Mouse (Mus musculus) gastrocnemius, adult 2 months (tissue): ENCODE results near the gene Olfr745. TPM values are rescaled to one million over a fixed set of nuclear protein-coding genes. Genes with fewer than 3 reads are reported as not detected.

Experiments
- DNase-seq: peaks from one replicate; pipeline ENCODE4 v3.0.0; 2022
- H3K27ac ChIP-seq: fragments of 200-600 bp; 2 replicates; pipeline ENCODE4 v1.8.1; 2022; ENCODE audit warnings: mild to moderate bottlenecking
- H3K4me3 ChIP-seq: fragments of 200-600 bp; 2 replicates; pipeline ENCODE4 v1.8.1; 2022; ENCODE audit warnings: mild to moderate bottlenecking, moderate library complexity
- CTCF ChIP-seq: fragments of 200-600 bp; IDR thresholded peaks from 2 replicates; pipeline ENCODE4 v1.8.1; 2022; ENCODE audit warnings: antibody characterized with exemption, mild to moderate bottlenecking, moderate library complexity
- intact Hi-C: fragments of 180-260 bp; cut with DNase I; formaldehyde crosslinking; loops from one replicate; pipeline ENCODE4 v1.15.1; 2025
- long read RNA-seq, 2 experiments: library from polyadenylated mRNA; stranded (forward); transcript quantifications; one replicate each; pipeline ENCODE4 v2.0.0; 2021
- total RNA-seq, 2 experiments: library from RNA; stranded (reverse); gene quantifications; 2 replicates each; pipeline ENCODE4 v1.2.3; 2021

The Olfr745 gene
- not detected for total RNA-seq
- long read RNA-seq, experiment 1 = 0 reads
- long read RNA-seq, experiment 2 = 0 reads

- Histone ChIP-seq H3K4me3 (no peak within 1 kb of the TSS), H3K27ac (no peak within 1 kb of the TSS)
- DNase-seq = no peak
- TF ChIP-seq CTCF = no peak
- intact Hi-C loops = no loop called here
Observed at GRCm38 (mm10) chr14:50639088-50639487, at the start of gene Olfr745. TSS of gene Olfr745 (plus strand) at chr14:50639388.

DNA sequence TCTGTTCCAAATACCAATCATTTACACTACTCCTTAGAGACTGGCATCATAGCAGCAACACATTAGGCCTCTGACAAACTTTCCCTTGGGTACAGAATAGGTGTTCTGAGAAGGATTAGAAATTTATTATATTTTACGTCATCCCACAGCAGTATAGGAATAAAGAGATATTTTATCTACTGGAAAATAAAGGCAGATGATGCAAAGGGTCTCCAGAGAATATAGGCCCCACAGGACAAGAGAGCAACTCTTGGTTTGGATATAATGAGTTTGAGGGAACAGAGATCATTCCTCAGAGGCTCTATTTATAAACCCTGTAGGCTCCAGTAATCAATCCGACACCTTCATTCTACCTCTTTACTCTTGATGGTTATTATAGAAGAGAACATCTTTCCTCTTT is 24.6 kb upstream of the Olfr745 start, which contains the start of gene Olfr744:
TSS of gene Olfr744 (plus strand) at position 301 of the 400 bp plus-strand sequence.
- no peak within 1 kb of the TSS for H3K4me3 ChIP-seq
- no peak within 1 kb of the TSS for H3K27ac ChIP-seq
- intact Hi-C loops = no loop called here
- no peak for DNase-seq
- TF ChIP-seq CTCF = no peak

DNA sequence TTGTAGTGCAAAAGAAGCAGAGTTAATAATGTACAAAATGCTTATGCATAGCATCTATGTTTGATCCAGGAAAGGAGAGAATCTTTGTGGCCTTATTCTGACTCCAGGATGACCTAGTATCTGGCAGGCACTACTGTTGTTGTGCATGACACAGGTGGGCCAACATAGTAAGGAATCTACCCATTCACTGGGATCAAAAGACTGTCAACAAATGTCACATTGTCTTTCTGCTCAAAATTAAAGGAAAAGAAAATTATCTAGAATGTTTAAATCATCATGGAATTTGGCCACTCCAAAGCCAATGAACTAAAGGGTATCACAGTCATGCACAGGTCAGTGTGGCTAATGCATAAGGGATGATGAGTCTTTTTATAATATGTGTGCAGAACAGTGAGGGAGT is 7.6 kb downstream of the Olfr745 start, which contains the start of gene Olfr746:
TSS of gene Olfr746 (plus strand) at position 301 of the 400 bp plus-strand sequence.
- Histone ChIP-seq H3K4me3 (no peak within 1 kb of the TSS), H3K27ac (no peak within 1 kb of the TSS)
- no peak for TF ChIP-seq CTCF
- DNase-seq = no peak
- intact Hi-C loops = no loop called here

DNA sequence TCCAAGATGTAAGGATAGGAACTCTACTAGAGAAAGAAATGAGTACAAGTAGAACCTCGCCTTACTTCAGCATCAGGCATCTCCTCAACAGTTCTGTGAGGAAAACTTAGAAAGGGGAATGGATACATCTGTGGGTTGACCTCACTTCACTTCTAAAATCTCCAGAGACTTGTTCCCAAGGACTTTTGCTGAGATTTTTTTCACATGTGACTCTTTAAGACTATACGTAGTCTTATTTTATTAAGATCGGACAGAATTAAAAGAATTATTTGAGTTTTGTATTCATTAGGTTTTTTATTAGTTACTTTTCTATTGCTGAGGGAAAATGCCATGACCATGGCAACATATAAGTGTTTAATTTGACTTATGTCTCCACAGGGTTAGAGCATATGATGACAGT is 53.9 kb downstream of the Olfr745 start, which contains the start of gene Olfr747:
TSS of gene Olfr747 (minus strand) at position 101 of the 400 bp plus-strand sequence.
- no peak for DNase-seq
- intact Hi-C loops = no loop called here
- Histone ChIP-seq H3K27ac (no peak within 1 kb of the TSS), H3K4me3 (no peak within 1 kb of the TSS)
- TF ChIP-seq CTCF = no peak

Other genes with a start within 250 kb of the Olfr745 start
- gene Olfr738, start 231.8 kb upstream of the Olfr745 start, total RNA-seq = not detected
- not detected for gene Olfr739, start 220.8 kb upstream of the Olfr745 start, total RNA-seq
- not detected for gene Olfr740, start 193.8 kb upstream of the Olfr745 start, total RNA-seq
- gene Olfr741, start 166.7 kb upstream of the Olfr745 start, total RNA-seq = not detected
- gene Olfr742, start 135.8 kb upstream of the Olfr745 start, total RNA-seq = not detected
- not detected for gene Olfr743, start 117.5 kb upstream of the Olfr745 start, total RNA-seq
- gene Olfr744, start 24.5 kb upstream of the Olfr745 start, total RNA-seq = not detected
- gene Olfr746, start 7.7 kb downstream of the Olfr745 start, total RNA-seq = not detected
- not detected for gene Olfr747, start 53.8 kb downstream of the Olfr745 start, total RNA-seq
- gene Olfr748, start 68.0 kb downstream of the Olfr745 start, total RNA-seq = not detected
- gene Olfr749, start 105.7 kb downstream of the Olfr745 start, total RNA-seq = not detected
- 1 to 10 TPM; 6.2 to 6.4 TPM for gene Ttc5, start 146.1 kb downstream of the Olfr745 start, total RNA-seq
- not detected for gene Ccnb1ip1, start 168.3 kb downstream of the Olfr745 start, total RNA-seq
- 10 to 100 TPM; 10.2 TPM for gene Parp2, start 168.5 kb downstream of the Olfr745 start, total RNA-seq
- 1 to 10 TPM; 6.6 to 9.5 TPM for gene Tep1, start 231.2 kb downstream of the Olfr745 start, total RNA-seq